Mouse (Mus musculus): ENCODE results near the gene Gm5936.
"Not testable (repeated sequence)": the region's sequence is repeated elsewhere in the genome, so short reads cannot be mapped to it uniquely, and the experiment has no call there.

Gm5936 gene

GRCm38 (mm10) chrX:74836842-74837522, at the start of gene Gm5936:
TSS of gene Gm5936 (plus strand) at chrX:74837196.
- DNase-seq (ENCODE audit: low read depth, low spot score): not testable (repeated sequence)

GRCm38 (mm10) chrX:74856104-74856503, 19.1 kb downstream of the Gm5936 start:
- DNase-seq (ENCODE audit: low read depth, low spot score): peak; percentile 2

GRCm38 (mm10) chrX:74880123-74880522, 43.1 kb downstream of the Gm5936 start:
- not testable (repeated sequence) for DNase-seq (ENCODE audit: low read depth, low spot score)
